Mouse (Mus musculus) liver, adult 2 months (tissue): ENCODE data around the gene Spint3. TPM values are rescaled to one million over a fixed set of nuclear protein-coding genes. Genes with fewer than 3 reads are reported as not detected.

ENCODE experiments used
- DNase-seq: peaks from one replicate; pipeline ENCODE4 v3.0.0-alpha.2; 2011; ENCODE audit warnings: low read depth, low spot score; ENCODE audit errors: extremely low read depth
- H3K27ac ChIP-seq: fragments of 200-500 bp; replicated peaks from 2 replicates; pipeline ENCODE4 v1.5.1; 2012; ENCODE audit warnings: low read depth, mild to moderate bottlenecking, control low read depth, inconsistent platforms, low read length; ENCODE audit not compliant: insufficient read depth
- H3K27me3 ChIP-seq: fragments of 200-500 bp; 2 replicates; pipeline ENCODE4 v1.6.1; 2012; ENCODE audit warnings: mild to moderate bottlenecking, moderate library complexity, low read length, inconsistent platforms; ENCODE audit not compliant: control insufficient read depth, insufficient read depth
- H3K36me3 ChIP-seq: fragments of 200-500 bp; 2 replicates; pipeline ENCODE4 v1.6.1; 2012; ENCODE audit warnings: low read length, inconsistent platforms; ENCODE audit not compliant: control insufficient read depth, insufficient read depth
- H3K4me1 ChIP-seq: fragments of 200-500 bp; 2 replicates; pipeline ENCODE4 v1.6.1; 2011; ENCODE audit warnings: low read length; ENCODE audit not compliant: control insufficient read depth, insufficient read depth
- H3K4me3 ChIP-seq: fragments of 200-500 bp; 2 replicates; pipeline ENCODE4 v1.5.1; 2011; ENCODE audit warnings: low read depth, mild to moderate bottlenecking, control low read depth, low read length, moderate library complexity; ENCODE audit not compliant: insufficient read depth
- H3K79me2 ChIP-seq: fragments of 200-500 bp; 2 replicates; pipeline ENCODE4 v1.6.1; 2012; ENCODE audit warnings: inconsistent platforms, mild to moderate bottlenecking, low read length, moderate library complexity; ENCODE audit not compliant: control insufficient read depth, insufficient read depth
- H3K9ac ChIP-seq: fragments of 200-500 bp; 2 replicates; pipeline ENCODE4 v1.6.1; 2012; ENCODE audit warnings: low read depth, mild to moderate bottlenecking, control low read depth, inconsistent platforms, low read length
- CTCF ChIP-seq: fragments of 200-500 bp; IDR thresholded peaks from 2 replicates; pipeline ENCODE4 v1.5.1; 2011; ENCODE audit warnings: low read depth, low read length, control low read depth
- POLR2A ChIP-seq: fragments of 200-500 bp; IDR thresholded peaks from 2 replicates; pipeline ENCODE4 v1.6.1; 2011; ENCODE audit warnings: low read length, control low read depth; ENCODE audit not compliant: insufficient read depth; ENCODE audit errors: extremely low read depth
- WGBS: fragments of 180-500 bp; shearing (Covaris S2); methylation state at CpG from one replicate; pipeline ENCODE4 v1.1.7; 2018; 5-methylcytosine and 5-hydroxymethylcytosine counted together
- polyA plus RNA-seq: library from polyadenylated mRNA; depleted of rRNA; stranded (reverse); fragments of >200 nt; gene quantifications from 2 replicates; pipeline ENCODE4 v1.2.3, GENCODE M21; 2012
- total RNA-seq: library from RNA; depleted of rRNA; stranded (reverse); fragments of >200 nt; gene quantifications from 2 replicates; pipeline ENCODE4 v1.2.3, GENCODE M21; 2014

Gene Spint3
- total and polyA plus RNA-seq, 2 experiments: not detected

DNA sequence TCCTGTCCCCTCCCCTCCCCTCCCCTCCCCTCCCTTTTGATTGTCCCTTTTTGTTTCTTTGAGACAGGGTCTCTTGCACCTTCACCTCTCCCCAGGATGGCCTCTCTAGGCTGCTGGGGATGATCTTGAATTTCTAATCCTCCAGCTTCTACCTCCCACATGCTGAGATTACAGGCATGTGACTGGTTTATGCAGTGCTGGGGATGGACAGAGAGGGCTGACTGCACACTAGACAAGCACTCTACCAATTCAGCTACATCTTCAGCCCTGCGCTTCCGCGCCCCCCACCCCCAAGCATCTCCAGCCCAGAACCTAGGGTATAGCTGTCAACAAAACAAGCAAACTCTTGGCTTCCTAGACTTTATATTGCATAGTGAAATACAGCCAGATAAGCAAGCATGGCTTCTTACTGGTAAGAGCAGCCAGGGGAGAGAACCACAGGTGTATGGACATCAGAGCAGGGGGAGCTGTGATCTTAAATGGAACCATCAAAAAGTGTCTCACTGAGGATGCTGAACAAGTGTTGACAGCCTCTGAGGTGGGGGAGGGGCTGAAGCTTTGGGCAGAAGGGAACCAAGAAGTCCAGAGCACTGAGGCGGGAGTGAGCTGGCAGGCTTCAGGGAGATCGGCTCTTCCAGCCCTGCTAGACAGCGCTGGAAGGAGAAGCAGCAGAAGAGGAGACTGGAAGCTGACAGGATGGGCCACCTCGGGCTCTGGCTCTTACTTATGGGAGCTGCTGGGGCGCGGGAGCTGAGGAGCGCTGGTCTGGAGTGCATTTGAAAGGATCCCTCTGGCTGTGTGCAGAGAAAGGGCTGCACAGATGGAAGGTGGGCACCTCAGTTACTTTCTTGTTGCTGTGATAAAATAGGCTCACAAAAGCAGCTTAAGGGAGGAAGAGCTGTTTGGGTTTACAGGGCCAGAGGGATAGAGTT is 23.0 kb downstream of the Spint3 start:
- no peak overlapping the region for H3K9ac ChIP-seq
- H3K27me3 ChIP-seq: peaks cover 6% of the 10 kb centered on the region; the same call in 1 of the 2 replicates
- no peak for DNase-seq
- H3K4me3 ChIP-seq: no peak overlapping the region
- no peaks in the 10 kb centered on the region for H3K36me3 ChIP-seq
- no peak overlapping the region for H3K27ac ChIP-seq
- no peaks in the 10 kb centered on the region for H3K4me1 ChIP-seq
- 29% methylated on average over 10 of the region's 10 CpGs for WGBS
- TF ChIP-seq POLR2A (no peak), CTCF (no peak)
- no peaks in the 10 kb centered on the region for H3K79me2 ChIP-seq

DNA sequence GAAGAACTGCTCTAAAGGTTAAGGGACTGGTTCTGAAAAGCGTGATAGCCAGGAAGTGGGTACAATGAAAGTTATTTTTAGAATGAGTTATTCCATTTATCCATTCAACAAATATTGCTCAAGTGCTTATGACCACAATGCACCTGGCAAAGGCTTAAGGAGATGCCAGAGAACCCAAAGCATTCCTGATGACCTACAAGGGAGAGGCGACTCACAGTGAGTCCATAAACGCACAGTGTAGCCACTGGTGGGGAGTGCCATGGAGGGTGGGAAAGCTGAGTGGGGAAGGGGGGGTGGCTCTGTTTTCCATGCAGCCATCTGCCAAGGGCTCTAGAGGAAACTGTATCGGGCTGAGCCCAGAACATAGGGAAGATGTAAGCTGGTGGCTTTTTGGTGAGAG is 23.9 kb downstream of the Spint3 start:
- Histone ChIP-seq H3K79me2 (no peaks in the 10 kb centered on the region), H3K4me3 (no peak overlapping the region), H3K27me3 (peaks cover 6% of the 10 kb centered on the region; the same call in 1 of the 2 replicates), H3K4me1 (no peaks in the 10 kb centered on the region), H3K9ac (no peak overlapping the region), H3K36me3 (no peaks in the 10 kb centered on the region), H3K27ac (no peak overlapping the region)
- 40% methylated on average over 4 of the region's 4 CpGs for WGBS
- no peak for TF ChIP-seq POLR2A
- TF ChIP-seq CTCF: no peak
- no peak for DNase-seq

DNA sequence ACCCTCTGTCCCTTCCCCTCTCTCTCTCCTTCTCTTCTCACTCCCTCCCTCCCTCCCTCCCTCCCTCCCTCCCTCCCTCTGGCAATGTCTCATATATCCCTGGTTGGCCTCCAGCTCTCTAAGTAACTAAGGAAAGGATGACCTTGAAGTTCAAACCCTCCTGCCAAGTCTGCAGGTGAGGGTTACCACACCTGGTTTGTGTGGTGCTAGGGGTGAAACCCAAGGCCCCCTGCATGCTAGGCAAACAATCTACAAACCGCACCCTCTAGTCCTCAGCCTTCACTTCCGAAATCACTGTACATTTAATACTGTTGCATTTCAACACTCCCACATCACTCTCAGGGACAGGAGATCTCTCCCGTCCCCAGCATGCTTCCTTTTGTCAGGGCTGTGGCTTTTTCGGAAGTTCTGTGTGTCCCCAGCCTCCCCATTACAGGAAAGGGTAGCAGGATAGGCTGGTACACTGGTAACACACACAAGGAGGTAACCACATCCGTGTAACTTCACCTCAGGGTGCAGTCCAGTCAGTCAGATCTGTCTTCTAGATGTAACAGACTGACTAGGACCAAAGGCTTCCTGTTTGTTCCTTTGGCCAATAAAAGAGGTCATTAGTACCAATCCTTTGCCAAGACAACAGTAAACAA is 28.7 kb downstream of the Spint3 start:
- no peak for TF ChIP-seq CTCF
- no peak for TF ChIP-seq POLR2A
- DNase-seq: no peak
- H3K4me3 ChIP-seq: no peak overlapping the region
- H3K36me3 ChIP-seq: no peaks in the 10 kb centered on the region
- H3K4me1 ChIP-seq: no peaks in the 10 kb centered on the region
- no peak overlapping the region for H3K27ac ChIP-seq
- no peak overlapping the region for H3K9ac ChIP-seq
- H3K27me3 ChIP-seq: peaks cover 5% of the 10 kb centered on the region; the same call in 1 of the 2 replicates
- 40% methylated on average over 5 of the region's 5 CpGs for WGBS
- H3K79me2 ChIP-seq: no peaks in the 10 kb centered on the region

DNA sequence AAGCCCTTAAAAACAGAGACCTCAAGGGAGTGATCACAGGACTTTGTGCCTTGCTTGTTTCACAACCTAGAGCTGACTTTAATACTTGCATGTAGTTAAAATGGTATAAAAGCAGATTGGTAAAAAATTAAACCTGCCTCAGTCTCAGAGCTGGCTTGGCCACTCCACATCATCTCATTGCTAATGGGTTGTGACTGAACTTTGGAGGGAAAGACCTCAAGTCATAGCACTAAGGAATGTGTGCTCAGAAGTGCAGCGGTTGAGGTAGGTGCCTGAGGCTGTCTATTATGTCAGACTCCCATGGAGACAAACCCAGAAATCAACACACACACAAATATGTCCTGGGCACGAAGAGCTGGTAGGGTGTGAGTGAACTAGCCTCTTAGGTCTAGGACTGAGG is 29.5 kb downstream of the Spint3 start:
- no peak for TF ChIP-seq POLR2A
- no peak for TF ChIP-seq CTCF

DNA sequence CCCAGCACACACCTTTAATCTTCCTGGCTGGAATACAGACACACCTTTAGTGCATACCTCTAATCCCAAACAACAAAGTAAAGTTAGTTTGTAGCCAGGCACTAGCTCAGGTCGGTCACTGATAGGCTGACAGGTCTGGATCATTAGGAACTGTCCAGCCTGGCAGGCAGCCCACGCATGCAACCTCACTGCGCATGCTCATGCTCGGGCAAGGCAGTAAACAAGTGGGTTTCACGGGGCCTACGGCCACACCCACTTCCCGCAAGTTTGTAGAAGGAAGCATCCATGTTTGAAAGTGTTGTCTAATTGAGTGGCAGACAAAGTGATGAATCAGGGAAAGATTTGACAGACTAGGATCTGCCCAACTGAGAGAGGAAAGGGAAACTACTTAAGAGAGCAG is 30.7 kb downstream of the Spint3 start:
- Histone ChIP-seq H3K79me2 (no peaks in the 10 kb centered on the region), H3K9ac (no peak overlapping the region), H3K36me3 (no peaks in the 10 kb centered on the region), H3K4me3 (no peak overlapping the region), H3K4me1 (no peaks in the 10 kb centered on the region), H3K27me3 (peaks cover 5% of the 10 kb centered on the region; the same call in 1 of the 2 replicates), H3K27ac (no peak overlapping the region)
- TF ChIP-seq POLR2A (no peak), CTCF (no peak)
- WGBS: 83% methylated on average over 7 of the region's 7 CpGs
- DNase-seq: no peak

More for the DNA sequence above, 29.5 kb downstream of the Spint3 start:
- no peaks in the 10 kb centered on the region for H3K79me2 ChIP-seq
- WGBS: 78% methylated on average over 2 of the region's 2 CpGs
- H3K27me3 ChIP-seq: peaks cover 5% of the 10 kb centered on the region; the same call in 1 of the 2 replicates
- no peaks in the 10 kb centered on the region for H3K36me3 ChIP-seq
- H3K27ac ChIP-seq: no peak overlapping the region
- H3K4me3 ChIP-seq: no peak overlapping the region
- no peaks in the 10 kb centered on the region for H3K4me1 ChIP-seq
- H3K9ac ChIP-seq: no peak overlapping the region
- no peak for DNase-seq

DNA sequence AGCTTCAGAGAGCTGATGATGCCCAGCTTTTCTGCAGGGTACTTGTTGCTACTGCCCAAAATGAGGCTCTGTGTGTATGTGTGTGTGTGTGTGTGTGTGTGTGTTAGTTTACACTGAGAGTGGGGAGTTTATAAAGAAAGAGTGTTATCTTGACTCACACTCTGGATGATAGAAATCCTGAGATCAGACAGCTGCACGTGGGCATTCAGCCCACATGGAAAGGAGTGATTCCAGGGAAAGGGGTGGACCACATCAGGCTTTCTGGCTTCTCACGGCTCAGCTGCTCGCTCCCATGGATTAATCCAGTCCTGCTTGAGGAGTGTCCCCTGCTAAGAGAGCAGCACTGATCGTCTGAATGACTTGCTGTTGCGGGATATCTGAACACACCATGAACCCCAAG is 31.1 kb downstream of the Spint3 start:
- no peaks in the 10 kb centered on the region for H3K36me3 ChIP-seq
- TF ChIP-seq POLR2A (no peak), CTCF (no peak)
- 67% methylated on average over 5 of the region's 5 CpGs for WGBS
- no peaks in the 10 kb centered on the region for H3K79me2 ChIP-seq
- H3K4me1 ChIP-seq: no peaks in the 10 kb centered on the region
- H3K9ac ChIP-seq: no peak overlapping the region
- H3K27me3 ChIP-seq: peaks cover 5% of the 10 kb centered on the region; the same call in 1 of the 2 replicates
- H3K27ac ChIP-seq: no peak overlapping the region
- no peak for DNase-seq
- H3K4me3 ChIP-seq: no peak overlapping the region
